Mouse (Mus musculus) monocyte, adult 5-6 weeks (primary cell): Measurements from ENCODE around the gene Ros1. TPM values are rescaled to one million over a fixed set of nuclear protein-coding genes. Genes with fewer than 3 reads are reported as not detected.

Experiments
- ATAC-seq: fragments of 153-309, 156-312 bp; replicated peaks from 2 replicates; pipeline ENCODE4 v1.8.0; 2017; ENCODE audit warnings: mild to moderate bottlenecking; ENCODE audit not compliant: low TSS enrichment, insufficient number of reproducible peaks, severe bottlenecking, poor library complexity, low FRiP score
- total RNA-seq: library from RNA; stranded (forward); fragments of 200-1000, 200-491, 200-594 nt; gene quantifications from 3 replicates; pipeline ENCODE4 v1.2.3, GENCODE M21; 2017

The Ros1 gene
- total RNA-seq, result not detected in 3 replicates

DNA sequence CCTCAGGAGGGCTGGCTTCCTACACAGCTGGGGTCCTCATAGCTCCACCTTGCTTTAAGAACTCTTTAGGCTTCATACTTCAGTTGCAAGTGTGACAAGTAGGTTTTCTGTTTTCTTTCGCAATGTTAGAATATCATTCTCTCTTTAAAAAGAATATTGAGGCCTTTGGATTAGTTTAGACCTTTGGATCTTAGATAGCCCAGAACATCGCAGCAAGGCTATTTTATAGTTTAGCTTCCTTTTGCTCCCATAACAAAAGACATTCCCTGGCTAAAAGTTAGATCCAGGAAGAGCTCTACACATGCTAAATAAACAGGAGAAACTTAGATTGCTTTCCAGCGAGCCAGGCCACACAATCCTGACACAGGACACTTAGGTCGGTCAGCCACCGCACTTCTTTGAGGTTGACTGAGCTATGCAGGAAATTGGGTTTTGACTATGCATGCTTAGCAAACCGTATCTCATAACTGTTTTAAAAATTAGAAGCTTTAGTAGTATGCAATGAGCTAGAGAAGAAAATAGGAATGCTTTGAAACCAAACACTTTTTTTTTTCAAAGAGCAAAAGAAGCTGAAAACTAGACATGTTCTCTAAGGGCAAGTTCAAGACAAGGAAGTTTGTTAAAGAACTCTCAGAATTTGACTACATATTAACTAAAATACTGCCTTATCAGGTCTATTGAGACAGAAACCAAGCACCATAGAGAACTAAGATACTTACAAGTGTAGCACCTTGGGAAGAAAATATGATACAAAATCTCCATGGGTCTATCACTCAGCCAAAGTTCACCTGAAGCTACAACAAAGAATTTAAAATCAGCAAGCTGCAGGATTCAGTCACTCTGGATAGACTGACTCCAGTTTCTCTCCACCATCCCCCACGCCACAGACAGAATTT, at the start of gene Ros1:
Gene Ros1 (minus strand): TSS at position 288 of the 896 bp plus-strand sequence.
- ATAC-seq, result no peak

DNA sequence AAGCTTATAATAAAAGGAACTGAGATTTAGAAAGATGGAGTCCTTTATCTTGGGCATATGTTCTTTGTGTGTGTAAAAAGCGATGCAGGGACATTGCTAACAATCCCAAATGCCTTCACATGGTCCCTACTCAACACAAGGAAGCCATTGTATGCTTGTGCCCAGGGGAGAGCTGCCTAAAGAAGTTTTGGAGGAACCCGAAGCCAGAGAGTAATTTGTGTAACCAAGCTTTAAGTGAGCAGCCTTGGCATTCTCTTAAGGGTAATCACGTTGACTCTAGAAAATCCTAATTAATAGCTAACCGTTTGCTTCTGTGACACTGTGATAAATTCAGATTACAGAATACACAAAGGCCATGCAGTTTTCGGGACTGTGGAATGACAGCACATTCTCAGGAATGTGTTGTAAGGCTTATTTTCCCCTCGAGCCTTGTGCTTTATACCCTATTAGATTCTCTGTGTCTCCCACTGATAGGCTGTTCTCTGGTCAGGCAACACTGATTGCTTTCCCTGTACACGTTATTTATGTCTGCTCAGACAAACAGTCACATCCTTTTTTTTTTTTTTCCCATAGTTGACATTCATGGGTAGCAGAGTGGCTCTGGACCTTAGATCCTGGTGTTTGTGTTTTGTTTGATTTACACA, 47.8 kb upstream of the Ros1 start:
- ATAC-seq, result no peak

DNA sequence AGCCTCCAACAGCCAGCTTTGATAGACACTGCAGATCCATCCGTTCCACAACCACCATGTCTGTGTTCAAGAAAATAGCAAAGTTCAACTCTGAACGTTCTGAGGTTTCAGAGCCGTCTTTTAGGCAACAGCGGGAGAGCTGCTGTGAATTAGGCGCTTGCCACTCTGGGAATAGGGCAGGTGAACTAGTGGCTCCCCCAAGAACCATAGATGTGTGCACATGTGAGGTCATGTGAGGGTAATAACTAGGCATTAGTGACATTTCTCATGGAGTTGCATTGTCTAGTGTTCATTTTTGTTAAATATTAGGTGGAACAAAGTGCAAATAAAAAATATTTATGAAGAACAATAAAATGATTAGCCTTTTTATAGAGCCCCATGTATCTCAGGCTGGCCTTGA, 47.0 kb upstream of the Ros1 start:
- ATAC-seq, result no peak

DNA sequence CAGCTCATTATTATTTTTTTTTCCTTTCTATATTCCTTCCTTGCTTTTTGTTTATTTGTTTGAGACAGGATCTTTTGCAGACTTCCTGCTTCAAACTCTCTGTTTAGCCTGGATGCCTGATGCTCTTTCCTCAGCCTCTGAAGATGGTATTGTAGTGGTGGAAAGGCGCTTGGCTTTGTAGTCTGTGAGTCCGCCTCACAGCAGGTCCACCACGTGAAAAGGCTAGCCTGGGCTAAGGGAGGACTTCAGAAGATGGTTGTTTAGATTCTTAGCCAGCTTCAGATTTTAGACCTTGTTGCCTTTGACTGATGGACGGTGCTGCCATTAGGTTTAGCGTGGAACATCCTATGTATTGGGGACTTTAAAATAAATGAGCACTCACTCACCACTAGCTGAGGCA, 40.4 kb upstream of the Ros1 start:
- no peak for ATAC-seq

DNA sequence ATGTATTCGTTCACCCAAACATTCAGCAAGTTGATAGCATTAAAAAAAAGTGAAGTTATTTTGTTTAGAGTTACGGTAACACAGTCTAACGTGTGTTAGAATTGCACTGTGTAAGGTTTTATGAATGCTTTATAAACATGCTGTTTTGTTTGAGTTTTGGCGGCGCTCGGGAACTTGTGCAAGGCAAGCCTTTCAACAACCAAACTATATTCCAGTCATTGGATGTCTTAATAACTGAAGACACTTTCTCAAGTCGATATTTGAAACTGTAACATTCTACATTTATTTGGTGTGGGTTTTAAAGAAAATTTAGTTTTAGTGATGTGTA, 39.6 kb upstream of the Ros1 start:
- no peak for ATAC-seq

DNA sequence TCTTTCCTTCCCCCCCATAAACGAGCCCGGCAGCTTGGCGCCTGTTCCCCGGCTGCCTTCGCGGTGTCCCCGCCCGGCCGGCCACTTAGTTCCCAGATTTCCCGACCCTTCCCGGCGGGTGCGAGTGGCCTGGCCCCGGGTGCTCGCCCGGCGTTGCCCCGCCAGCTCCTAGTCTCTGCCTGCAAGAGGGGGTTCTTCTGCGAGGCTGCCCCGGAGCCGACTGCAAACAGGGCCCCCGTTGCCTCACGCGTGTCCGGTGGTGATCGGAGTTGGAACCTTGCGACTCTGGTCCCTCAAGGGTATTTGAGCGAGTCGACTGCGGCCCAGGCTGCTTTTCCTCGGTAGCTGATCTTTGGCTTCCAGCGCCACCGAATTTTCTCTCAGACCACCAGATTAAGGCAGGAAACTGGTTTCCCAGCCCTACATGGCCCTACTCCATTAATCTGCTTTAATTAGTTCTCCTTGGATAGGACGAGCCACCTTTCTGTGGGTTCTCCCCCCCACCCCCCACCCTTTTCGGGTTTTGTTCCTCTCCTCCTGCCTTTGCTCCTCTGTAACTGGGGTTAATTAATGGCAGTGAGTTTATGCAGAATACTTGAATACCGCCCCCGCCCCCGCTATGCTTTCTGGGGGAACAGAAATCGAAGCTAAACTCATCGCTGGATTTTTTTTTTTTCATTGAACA, 39.1 kb upstream of the Ros1 start:
- ATAC-seq, result no peak

DNA sequence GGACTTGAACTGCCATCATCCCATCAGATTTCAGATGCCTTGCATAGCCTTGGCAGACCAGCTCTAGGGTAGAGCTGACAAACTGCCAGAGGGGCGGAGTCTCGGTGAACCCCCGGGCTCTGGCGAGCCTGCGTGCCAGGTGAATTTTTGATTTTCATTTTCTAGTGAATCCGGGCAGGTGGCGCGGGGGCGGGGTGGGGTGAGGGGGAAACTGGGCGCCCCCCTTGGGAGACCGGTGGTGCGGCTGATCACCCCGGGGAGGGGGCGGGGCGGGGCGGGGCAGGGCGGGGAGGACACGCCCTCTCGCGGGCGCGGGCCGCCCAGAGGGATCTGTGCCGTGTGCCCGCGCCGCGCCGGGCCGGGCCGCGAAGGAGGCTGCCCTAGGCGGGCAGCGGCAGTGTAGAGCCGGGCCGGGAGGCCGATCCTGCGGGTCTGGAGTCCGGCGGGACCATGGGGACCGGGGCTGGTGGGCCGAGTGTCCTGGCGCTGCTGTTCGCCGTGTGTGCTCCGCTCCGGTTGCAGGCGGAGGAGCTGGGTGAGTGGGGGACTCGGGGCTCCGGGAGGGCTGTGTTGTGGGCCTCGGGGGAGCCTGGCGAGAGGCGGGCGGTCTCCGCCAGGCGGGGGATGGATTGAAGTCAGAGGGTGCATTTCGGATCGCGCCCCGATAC, 38.4 kb upstream of the Ros1 start, which contains the start of gene Dcbld1:
Gene Dcbld1 (plus strand): TSS at position 319 of the 668 bp plus-strand sequence.
- no peak for ATAC-seq

DNA sequence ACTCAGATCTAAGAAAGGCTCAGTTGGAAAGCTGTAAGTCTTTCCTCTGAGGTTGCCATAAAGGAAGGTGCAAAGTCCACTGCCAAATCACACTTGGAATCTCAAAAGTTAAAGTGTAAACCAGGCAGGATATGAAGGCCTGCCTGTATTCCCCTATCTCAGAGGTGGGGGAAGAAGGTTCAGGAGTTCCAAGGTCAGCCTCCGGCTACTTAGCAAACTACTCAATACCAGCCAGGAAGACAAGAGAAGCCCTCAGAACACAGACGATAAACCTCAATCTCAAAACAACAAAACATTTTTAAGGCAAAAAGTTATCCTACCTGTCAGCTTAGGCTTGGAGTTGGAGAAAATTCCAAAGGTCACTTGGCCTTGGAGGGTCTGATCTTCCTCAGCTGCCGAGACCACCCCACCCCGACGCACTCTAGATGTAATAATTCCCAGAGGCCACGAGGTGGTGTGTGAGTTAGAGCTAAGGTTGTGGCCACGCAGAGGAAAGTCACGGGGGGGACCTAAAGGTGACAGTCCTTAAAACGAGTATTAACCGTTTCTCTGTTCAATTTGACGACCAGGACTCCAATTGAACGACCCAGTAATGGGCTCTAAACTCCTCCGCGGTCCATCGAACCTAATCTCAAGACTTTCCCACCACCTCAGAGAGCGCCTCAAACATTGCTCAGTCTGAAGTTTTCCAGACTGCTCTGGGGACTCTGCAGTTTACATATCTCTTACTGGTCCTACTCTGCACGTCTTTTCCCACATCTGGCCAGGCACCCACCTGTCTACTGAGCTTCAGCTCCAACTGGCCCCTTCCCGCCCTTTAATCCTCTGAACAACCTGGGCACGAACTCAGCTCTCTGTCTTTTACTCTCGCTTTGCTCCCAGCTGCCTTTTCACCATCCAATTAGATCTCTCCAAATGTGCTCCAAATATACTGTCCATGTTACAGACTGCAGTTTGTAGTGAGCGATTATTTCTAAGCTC, 37.4 kb upstream of the Ros1 start:
- ATAC-seq, result no peak

DNA sequence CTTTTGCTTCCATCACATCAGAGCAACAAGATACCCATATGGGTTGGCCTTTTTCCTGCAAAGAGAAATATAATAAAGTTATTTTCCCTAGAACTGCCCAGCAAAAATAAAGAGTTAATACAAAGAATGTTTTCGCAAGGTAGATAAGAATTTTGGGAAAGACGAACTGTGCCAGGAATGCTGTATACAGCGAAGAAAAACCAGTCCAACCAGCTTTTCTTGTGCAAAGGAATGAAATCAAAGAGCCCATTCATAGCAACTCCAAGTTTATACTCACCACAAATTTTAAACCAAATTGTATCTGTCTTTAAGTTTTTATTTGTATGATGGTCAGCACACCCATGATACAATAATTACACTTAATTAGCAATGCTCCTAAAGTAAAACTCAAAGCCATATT, 24.6 kb upstream of the Ros1 start:
- ATAC-seq, result no peak

DNA sequence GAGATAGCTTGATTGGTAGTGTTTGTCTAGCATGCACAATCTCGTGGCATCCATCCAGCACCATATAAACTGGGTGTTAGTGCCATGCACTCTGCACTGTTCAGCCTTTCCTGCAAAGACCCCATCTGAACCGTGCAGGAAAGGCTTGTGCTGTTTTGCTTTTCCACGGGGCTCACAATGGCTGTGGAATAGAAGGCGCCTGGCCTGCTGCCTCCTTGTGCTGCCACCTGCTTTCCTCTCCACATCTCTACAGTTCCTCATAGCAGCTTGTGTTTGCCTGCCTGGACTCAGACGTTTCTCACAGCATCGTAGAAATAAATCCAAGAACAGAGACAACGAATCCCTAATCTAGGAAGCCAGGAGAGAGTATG, 22.5 kb upstream of the Ros1 start:
- no peak for ATAC-seq

DNA sequence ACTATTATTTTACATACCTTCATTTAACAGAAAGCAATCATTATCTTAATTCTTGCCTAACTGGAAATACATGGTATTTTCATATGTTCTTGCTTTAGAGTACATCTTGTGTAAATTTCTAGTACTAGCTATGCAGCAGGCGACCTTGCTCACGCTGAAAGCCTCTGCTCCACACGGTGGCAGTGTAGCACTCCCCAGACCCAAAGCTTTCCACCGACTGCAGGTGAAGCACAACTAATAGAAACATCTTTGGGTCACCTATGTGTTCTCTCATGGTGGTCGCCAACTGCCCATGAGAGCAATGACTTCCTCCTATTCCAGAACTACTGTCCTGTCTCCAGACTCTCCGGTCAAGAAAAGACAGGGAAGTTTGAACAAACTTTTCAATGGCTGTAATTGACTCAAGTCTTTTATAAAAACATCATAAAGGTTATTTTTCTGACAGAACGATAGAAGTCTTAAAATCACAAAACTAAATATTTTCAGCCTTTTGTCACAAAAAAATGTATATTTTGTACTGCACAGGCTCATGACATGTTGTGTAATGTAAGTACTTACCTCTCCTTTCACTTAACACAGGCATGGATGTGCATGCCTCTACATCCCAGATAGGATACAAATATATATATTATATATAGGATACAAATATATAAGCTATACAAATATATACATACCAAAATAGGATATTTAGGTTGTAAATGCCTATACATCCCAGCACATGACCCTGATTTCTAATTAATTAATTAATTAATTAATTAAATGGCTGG, 21.9 kb upstream of the Ros1 start:
- no peak for ATAC-seq

DNA sequence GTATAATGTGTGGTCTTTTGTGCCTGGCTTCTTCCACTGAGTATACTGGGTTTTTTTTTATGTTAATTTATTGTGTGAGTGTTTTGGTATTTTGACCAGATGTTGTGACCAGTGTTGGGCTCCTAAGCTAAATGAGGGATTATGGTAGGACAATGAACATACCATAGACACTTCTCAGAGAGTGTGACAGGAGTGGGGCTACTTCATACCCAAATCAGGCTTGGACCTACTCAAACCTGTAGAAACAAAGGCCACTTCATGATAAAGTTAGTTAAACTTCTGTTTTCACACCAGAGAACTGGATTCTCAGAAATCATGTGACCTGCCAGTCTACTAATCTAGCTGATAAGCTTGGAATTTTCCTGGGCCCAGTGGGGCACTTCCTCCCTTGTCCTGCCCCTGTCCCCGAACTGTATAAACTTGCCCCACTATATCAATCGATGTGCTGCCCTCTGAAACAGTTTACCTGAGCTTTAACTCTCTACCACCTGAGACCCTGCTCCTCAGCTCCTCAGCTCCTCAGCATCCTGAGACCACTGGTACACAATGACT, 20.3 kb upstream of the Ros1 start:
- ATAC-seq, result no peak

DNA sequence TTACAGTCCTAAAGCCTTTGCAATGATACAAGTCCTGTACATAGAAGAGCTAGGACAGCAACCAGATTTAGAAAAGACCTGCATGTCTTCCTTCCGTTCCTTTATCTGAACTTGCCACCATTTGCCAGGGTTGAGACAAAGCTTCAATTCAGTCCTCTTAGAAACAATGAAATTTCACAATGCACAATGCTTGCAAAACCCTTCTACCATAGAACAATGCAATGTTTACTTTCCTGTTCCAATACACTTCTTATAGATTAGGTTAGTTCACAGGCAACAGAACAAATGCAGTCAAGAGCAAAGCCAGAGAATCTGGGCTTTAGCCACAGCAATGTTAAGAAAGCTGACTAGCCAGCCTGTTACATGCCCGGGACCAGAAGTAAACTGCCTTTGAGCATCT, 9.0 kb upstream of the Ros1 start:
- ATAC-seq, result no peak

DNA sequence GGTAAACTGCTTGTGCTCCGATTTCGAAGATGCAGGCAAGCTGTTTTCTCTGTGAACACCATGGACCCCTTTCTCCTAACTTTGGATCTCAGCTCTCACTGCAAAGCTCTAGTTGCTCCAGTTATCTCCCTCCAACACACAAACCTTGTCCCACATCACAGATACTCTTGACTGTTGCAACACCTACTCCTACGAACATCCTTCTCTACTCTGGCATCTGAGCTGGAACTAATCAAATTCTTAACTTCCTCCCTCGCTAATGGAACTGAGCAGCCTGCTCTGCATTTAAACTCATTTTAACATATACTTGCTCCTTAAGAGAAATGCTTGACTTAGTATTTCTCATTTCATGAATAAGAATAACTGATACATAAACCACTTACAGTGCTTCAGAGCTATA, 9.1 kb downstream of the Ros1 start:
- no peak for ATAC-seq

DNA sequence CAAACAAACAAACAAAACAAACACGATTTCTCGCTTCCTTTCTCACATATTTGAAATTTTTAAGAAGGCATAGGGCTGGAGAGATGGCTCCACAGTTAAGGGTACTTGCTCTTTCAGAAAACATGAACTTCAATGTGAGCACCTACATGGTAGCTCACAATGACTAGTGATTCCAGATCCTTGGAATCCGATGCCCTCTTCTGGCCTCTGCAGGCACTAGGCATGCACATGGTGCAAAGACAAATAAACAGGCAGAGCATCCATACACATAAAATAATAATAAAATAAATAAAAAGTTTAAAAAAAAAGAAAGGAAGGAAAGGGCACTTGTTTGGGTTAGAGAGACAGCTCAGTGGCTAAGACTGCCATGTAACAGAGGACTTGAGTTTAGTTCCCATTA, 12.2 kb downstream of the Ros1 start:
- ATAC-seq, result no peak

DNA sequence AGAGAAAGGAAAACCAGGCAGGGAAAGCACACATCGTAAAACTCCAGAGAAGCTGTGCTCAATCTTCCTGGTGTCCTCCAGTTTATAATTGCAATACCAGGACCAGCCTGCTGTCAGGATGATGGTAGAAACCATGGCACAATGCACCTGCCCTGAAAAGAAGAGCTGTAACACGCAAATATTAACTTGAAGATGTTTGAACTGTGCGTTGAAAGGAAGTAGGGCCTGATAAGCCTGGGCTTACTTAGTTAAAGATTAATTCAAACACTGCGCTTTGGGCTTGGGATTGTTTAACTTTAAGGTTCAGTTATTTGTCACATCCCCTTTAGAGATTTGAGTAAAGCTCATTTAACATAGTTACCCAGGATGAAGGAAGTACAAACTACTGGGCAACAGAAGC, 20.7 kb downstream of the Ros1 start:
- no peak for ATAC-seq

DNA sequence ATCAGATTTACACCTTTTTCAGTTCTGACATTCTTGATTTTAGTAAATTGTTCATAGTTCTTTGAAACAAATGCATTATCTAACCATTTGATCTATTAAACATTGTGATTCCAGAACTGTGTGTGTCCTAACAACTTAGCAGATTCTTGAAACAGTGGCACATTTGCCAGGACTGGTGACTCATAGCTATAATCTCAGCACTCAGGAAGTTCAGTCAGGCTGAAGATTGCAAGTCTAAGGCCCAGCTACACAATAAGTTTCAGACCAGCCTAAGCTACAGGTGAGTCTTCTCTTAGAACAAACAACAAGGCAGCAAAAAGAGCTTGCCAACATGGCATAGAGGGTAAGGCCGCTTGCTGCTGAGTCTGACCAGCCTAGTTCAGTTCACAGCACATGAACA, 24.6 kb downstream of the Ros1 start:
- ATAC-seq, result no peak
